Mouse (Mus musculus) G1E (cell line): ENCODE measurements around the gene Prok2.

Experiments
- CTCF ChIP-seq: IDR thresholded peaks from 2 replicates; pipeline ENCODE4 v1.5.1; 2012; ENCODE audit warnings: low read depth, low read length, inconsistent platforms, mixed read lengths
- GATA1 ChIP-seq: IDR thresholded peaks from 2 replicates; pipeline ENCODE4 v1.6.1; 2012; ENCODE audit warnings: borderline replicate concordance, low read length, inconsistent platforms, mixed read lengths
- TAL1 ChIP-seq: conservative IDR thresholded peaks from 2 replicates; pipeline ENCODE4 v1.6.1; 2012; ENCODE audit warnings: low read depth, low read length, inconsistent platforms, mixed read lengths

- TF ChIP-seq GATA1 (no peak), CTCF (no peak), TAL1 (no peak)
Measured at GRCm38 (mm10) chr6:99722390-99722789, 3.8 kb downstream of the Prok2 start.
